ENCODE assay signal across 11 mouse cellular contexts in genomic region chr19:56364563-56364962, GRCm38 (mm10).
"Had no signal": no experiment of that assay in that cellular context is flagged by ENCODE, and none has a peak within 500 bp of the region (broad histone marks: within the 10 kb centered on the region; RNA-seq: fewer than 3 reads in every experiment).

No protein-coding gene starts in this region.

- H3K27me3 ChIP-seq: liver, embryonic 12.5 days; neural tube, embryonic 15.5 days had no signal

- H3K9ac ChIP-seq: limb, embryonic 15.5 days; liver, embryonic 12.5 days; neural tube, embryonic 15.5 days had no signal

- DNase-seq: kidney, adult 18-20 months; layer of hippocampus, adult 9-11 months; layer of hippocampus, postnatal 36 days; midbrain, embryonic 14.5 days; right cerebral cortex, adult 18-20 months; right cerebral cortex, postnatal 25 days had no signal

- H3K9me3 ChIP-seq: limb, embryonic 15.5 days; liver, embryonic 12.5 days; midbrain, embryonic 10.5 days; neural tube, embryonic 15.5 days had no signal

- H3K4me2 ChIP-seq: limb, embryonic 15.5 days; liver, embryonic 12.5 days; neural tube, embryonic 15.5 days had no signal

- H3K4me1 ChIP-seq: liver, embryonic 12.5 days; neural tube, embryonic 15.5 days had no signal

- H3K4me3 ChIP-seq: limb, embryonic 15.5 days; liver, embryonic 12.5 days; midbrain, embryonic 10.5 days; myocyte; neural tube, embryonic 15.5 days had no signal

- H3K36me3 ChIP-seq: limb, embryonic 15.5 days; liver, embryonic 12.5 days; midbrain, embryonic 10.5 days; neural tube, embryonic 15.5 days had no signal

- ATAC-seq: liver, embryonic 12.5 days had no signal

- H3K27ac ChIP-seq: limb, embryonic 15.5 days; liver, embryonic 12.5 days; midbrain, embryonic 10.5 days; neural tube, embryonic 15.5 days had no signal
